8 mouse cellular contexts compared by ENCODE assay signal in the genomic region with DNA sequence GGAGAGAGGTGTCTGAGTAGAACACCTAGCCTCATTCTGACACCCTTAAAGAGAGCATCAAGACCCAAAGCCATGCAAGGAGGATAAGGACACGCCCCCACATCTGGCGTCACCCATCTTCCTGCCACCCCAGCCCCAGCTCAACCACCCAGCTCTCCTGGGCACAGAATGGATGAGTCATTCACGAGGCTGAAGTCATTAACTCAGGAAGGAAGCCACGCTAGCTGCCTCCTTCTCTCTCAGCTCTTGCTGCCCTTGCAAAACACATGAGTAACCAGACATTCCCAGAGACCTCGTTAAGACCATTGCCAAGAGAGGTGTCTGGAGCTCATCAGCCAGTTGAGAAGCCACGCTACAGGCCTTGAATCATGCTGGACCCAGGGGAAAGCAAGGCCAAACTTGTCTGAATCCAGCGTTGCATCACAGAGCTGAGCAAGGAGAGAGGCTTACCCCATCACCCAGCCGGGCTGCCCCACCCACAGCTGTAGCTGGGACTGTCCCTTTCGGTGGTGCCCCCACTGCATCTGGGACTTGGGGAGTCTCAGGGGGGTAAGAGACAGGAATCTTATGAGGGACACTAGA. TPM values are rescaled to one million over a fixed set of nuclear protein-coding genes. Genes with fewer than 3 reads are reported as not detected.
A peak's percentile ranks its signal among the peaks of the same experiment; 100 is the strongest.
DNase-seq lines count a peak whose midpoint lies in the region; ATAC-seq and TF ChIP-seq lines count a peak whose summit lies in the region.

No protein-coding gene starts in this region.

- no peak for TF ChIP-seq POLR2A in kidney, adult 2 months (IDR thresholded peaks at IDR 0.05; ENCODE audit: low read depth, low read length)

- TF ChIP-seq CTCF in kidney, adult 2 months (conservative IDR thresholded peaks at IDR 0.05; ENCODE audit: insufficient read depth, insufficient read length, low read depth, low read length), result no peak

- no peak overlapping the region for H3K27ac ChIP-seq in kidney, adult 2 months (ENCODE audit: insufficient read depth, low read depth, low read length)

- peak; percentile 95 for ATAC-seq in CD4-positive, CD25-positive, alpha-beta regulatory T cell, adult 4 months

- no peaks in the 10 kb centered on the region; the same call in 1 of the 2 replicates for H3K4me1 ChIP-seq in kidney, adult 2 months (ENCODE audit: control insufficient read depth, insufficient read depth, low read length)

- peak; percentile 36 for DNase-seq in kidney, adult 2 months
- no peak for DNase-seq in kidney, adult 9 months
- peak; percentile 97 for DNase-seq in fibroblast of lung, adult 2 months (ENCODE audit: low read depth)
- DNase-seq in lung, postnatal 10 days, result peak; percentile 66
- peak; percentile 62 for DNase-seq in thymus, postnatal 0 days (ENCODE audit: low spot score)
- DNase-seq in layer of hippocampus, postnatal 14 days (ENCODE audit: low spot score in 2 of 2), result no peak
- no peak for DNase-seq in layer of hippocampus, postnatal 10 days (ENCODE audit: low spot score in 2 of 2)

- WGBS in kidney, adult 2 months, result 57% methylated on average over 9 of the region's 9 CpGs

- no peak overlapping the region for H3K4me3 ChIP-seq in kidney, adult 2 months (ENCODE audit: insufficient read depth, low read depth, low read length)

- no peaks in the 10 kb centered on the region for H3K36me3 ChIP-seq in kidney, adult 2 months (ENCODE audit: control insufficient read depth, insufficient read depth, low read length)

- no peaks in the 10 kb centered on the region for H3K27me3 ChIP-seq in kidney, adult 2 months (replicated peaks; ENCODE audit: control insufficient read depth, insufficient read depth, low read length)

RNA-seq across cellular contexts. Expression of gene Hes1, which starts 39.4 kb away (rescaled TPM):
- polyA plus RNA-seq in kidney, adult 2 months (2012; rRNA removed), result 54.4 and 78.8 TPM in 2 replicates
- under 1 TPM in 1 of 2 experiments, not detected in 1; 0.22 TPM for polyA plus RNA-seq in CD4-positive, CD25-positive, alpha-beta regulatory T cell, adult 4 months (2017; shearing (Covaris generic))
- polyA plus RNA-seq in thymus, postnatal 0 days (2015; fragmentation: Nextera tagmentation; extraction: Ambion mirVana), result 35.6 and 36.3 TPM in 2 replicates
- total RNA-seq in layer of hippocampus, postnatal 14 days (2021), result 10 to 100 TPM; 12.8 to 18.6 TPM
- 10 to 100 TPM; 14.5 to 19.2 TPM for total RNA-seq in layer of hippocampus, postnatal 10 days (2021)

Comparison
In these comparisons a context has a peak if more than half of its experiments do, and no peak if none do; other contexts are left out.
1. DNase-seq: peak in kidney, adult 2 months (single experiment), fibroblast of lung, adult 2 months (single experiment), lung, postnatal 10 days (single experiment) and thymus, postnatal 0 days (single experiment); none in kidney, adult 9 months (single experiment), layer of hippocampus, postnatal 14 days (0 of 2) and layer of hippocampus, postnatal 10 days (0 of 2).
2. RNA of gene Hes1, which starts 39.4 kb away (polyA plus RNA-seq): 54.4 to 78.8 TPM in kidney, adult 2 months and 35.6 to 36.3 TPM in thymus, postnatal 0 days; 0.22 TPM in CD4-positive, CD25-positive, alpha-beta regulatory T cell, adult 4 months; every median in the first group is over 10 times any median in the second.